Comparison of ENCODE assay signal across 14 mouse cellular contexts in genomic region chr4:128782645-128783044, GRCm38 (mm10). TPM values are rescaled to one million over a fixed set of nuclear protein-coding genes. Genes with fewer than 3 reads are reported as not detected.
"Had no signal": no experiment of that assay in that cellular context is flagged by ENCODE, and none has a peak within 500 bp of the region (broad histone marks: within the 10 kb centered on the region; RNA-seq: fewer than 3 reads in every experiment).

No protein-coding gene starts in this region.

- H3K9me3 ChIP-seq: limb, embryonic 13.5 days; liver, embryonic 15.5 days; megakaryocyte, embryonic 14.5 days; midbrain, embryonic 12.5 days; neural tube, embryonic 13.5 days; stomach, embryonic 15.5 days had no signal

- H3K4me1 ChIP-seq: limb, embryonic 13.5 days; midbrain, embryonic 12.5 days; stomach, embryonic 15.5 days had no signal

- H3K27ac ChIP-seq: layer of hippocampus, adult 2 months; limb, embryonic 13.5 days; liver, embryonic 15.5 days; midbrain, embryonic 12.5 days; neural tube, embryonic 13.5 days; stomach, embryonic 15.5 days had no signal

- H3K27me3 ChIP-seq: limb, embryonic 13.5 days; liver, embryonic 15.5 days; megakaryocyte, embryonic 14.5 days; midbrain, embryonic 12.5 days; neural tube, embryonic 13.5 days; stomach, embryonic 15.5 days had no signal

- H3K4me2 ChIP-seq: limb, embryonic 13.5 days; liver, embryonic 15.5 days; lung, embryonic 14.5 days; midbrain, embryonic 12.5 days; neural tube, embryonic 13.5 days; stomach, embryonic 15.5 days had no signal

- H3K4me3 ChIP-seq: layer of hippocampus, adult 2 months; limb, embryonic 13.5 days; liver, embryonic 15.5 days; megakaryocyte, embryonic 14.5 days; midbrain, embryonic 12.5 days; neural tube, embryonic 13.5 days; stomach, embryonic 15.5 days had no signal

- ATAC-seq: midbrain, embryonic 16.5 days had no signal

- H3K9ac ChIP-seq: limb, embryonic 13.5 days; liver, embryonic 15.5 days; lung, embryonic 14.5 days; midbrain, embryonic 12.5 days; neural tube, embryonic 13.5 days; stomach, embryonic 15.5 days had no signal

- DNase-seq: lung, embryonic 14.5 days; lung, postnatal 10 days; retina, postnatal 1 day; right cerebral cortex, postnatal 4 days; thymus, adult 2 months; thymus, postnatal 25 days had no signal

RNA-seq across cellular contexts. Expression of gene A3galt2, which starts 27.5 kb away (rescaled TPM):
- polyA plus RNA-seq: liver, embryonic 15.5 days had no signal
